Mouse (Mus musculus): ENCODE data around the gene Ppfia1. TPM values are rescaled to one million over a fixed set of nuclear protein-coding genes. Genes with fewer than 3 reads are reported as not detected.

Gene Ppfia1
- polyA plus RNA-seq, 1 experiment, result 77.6 TPM

DNA sequence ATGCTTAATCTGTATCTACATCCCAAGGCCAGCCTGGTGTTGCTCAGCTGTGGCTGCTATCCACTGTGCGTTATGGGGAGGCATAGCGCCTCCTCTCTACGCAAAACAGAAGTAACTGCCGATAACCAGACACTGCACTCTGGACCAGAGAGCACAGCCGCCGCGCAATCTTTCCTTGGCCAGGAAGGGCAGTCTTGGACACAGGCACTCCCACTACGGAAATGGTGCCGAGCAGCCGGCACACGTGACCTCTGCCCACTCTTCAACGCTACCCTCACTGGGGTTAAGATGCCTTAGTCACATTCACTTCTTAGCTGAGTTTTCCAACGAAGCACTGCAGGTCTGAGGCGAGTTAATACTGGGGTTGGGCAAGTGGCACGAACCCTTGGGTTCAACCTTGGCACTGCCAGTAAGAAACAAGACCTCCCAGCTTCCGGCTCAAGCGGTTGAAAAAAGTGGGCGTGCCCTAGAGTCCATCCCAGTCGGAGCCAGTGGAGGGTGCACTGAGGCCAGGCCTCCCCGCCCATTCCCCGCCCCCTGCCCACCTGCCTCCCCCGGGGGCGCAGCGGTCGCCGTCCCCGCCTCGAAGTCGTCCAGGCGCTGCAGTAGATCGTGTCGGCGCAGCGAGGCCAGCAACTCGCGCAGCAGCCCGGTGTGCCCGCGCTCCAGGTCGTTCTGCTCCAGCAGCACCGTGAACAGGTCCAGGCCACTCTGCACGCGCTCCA is 28.2 kb upstream of the Ppfia1 start:
- WGBS, result under 1% methylated on average over 43 of the region's 43 CpGs

GRCm38 (mm10) chr7:144577876-144578275 is 24.3 kb upstream of the Ppfia1 start:
- 56% methylated on average over 5 of the region's 5 CpGs for WGBS
- DNase-seq, result no peak
- no peak overlapping the region for H3K4me3 ChIP-seq (replicated peaks; ENCODE audit: insufficient read depth, low read depth, low read length)
- no peaks in the 10 kb centered on the region; the same call in 1 of the 2 replicates for H3K27me3 ChIP-seq (ENCODE audit: control insufficient read depth, insufficient read depth, low read length)
- no peak overlapping the region for H3K27ac ChIP-seq (ENCODE audit: insufficient read depth, low read length)
- TF ChIP-seq CTCF (IDR thresholded peaks at IDR 0.05; ENCODE audit: borderline replicate concordance, insufficient read depth, low read depth, low read length), result no peak
- TF ChIP-seq POLR2A (IDR thresholded peaks at IDR 0.05; ENCODE audit: borderline replicate concordance, insufficient read depth, low read length), result no peak
- no peaks in the 10 kb centered on the region for H3K4me1 ChIP-seq (ENCODE audit: control insufficient read depth, insufficient read depth, low read length)

More for the DNA sequence above, 28.2 kb upstream of the Ppfia1 start:
- Histone ChIP-seq H3K27me3 (ENCODE audit: control insufficient read depth, insufficient read depth, low read length) (no peaks in the 10 kb centered on the region), H3K27ac (ENCODE audit: insufficient read depth, low read length) (no peak overlapping the region), H3K4me1 (ENCODE audit: control insufficient read depth, insufficient read depth, low read length) (no peaks in the 10 kb centered on the region), H3K4me3 (replicated peaks; ENCODE audit: insufficient read depth, low read depth, low read length) (peak overlapping the region; percentile 87)
- DNase-seq, result peak; percentile 61 to 64
- peak; percentile 40; the same call in 1 of the 2 replicates for TF ChIP-seq CTCF (IDR thresholded peaks at IDR 0.05; ENCODE audit: borderline replicate concordance, insufficient read depth, low read depth, low read length)
- TF ChIP-seq POLR2A (IDR thresholded peaks at IDR 0.05; ENCODE audit: borderline replicate concordance, insufficient read depth, low read length), result no peak

- Histone ChIP-seq H3K4me3 (replicated peaks; ENCODE audit: insufficient read depth, low read depth, low read length) (no peak overlapping the region), H3K4me1 (ENCODE audit: control insufficient read depth, insufficient read depth, low read length) (no peaks in the 10 kb centered on the region), H3K27me3 (ENCODE audit: control insufficient read depth, insufficient read depth, low read length) (no peaks in the 10 kb centered on the region; the same call in 1 of the 2 replicates), H3K27ac (ENCODE audit: insufficient read depth, low read length) (no peak overlapping the region)
- no peak for DNase-seq
- no peak for TF ChIP-seq CTCF (IDR thresholded peaks at IDR 0.05; ENCODE audit: borderline replicate concordance, insufficient read depth, low read depth, low read length)
- TF ChIP-seq POLR2A (IDR thresholded peaks at IDR 0.05; ENCODE audit: borderline replicate concordance, insufficient read depth, low read length), result no peak
- WGBS, result 84% methylated on average over 5 of the region's 5 CpGs
These were observed 18.7 kb upstream of the Ppfia1 start for GRCm38 (mm10) chr7:144572234-144572633.

- Histone ChIP-seq H3K4me3 (replicated peaks; ENCODE audit: insufficient read depth, low read depth, low read length) (no peak overlapping the region), H3K4me1 (ENCODE audit: control insufficient read depth, insufficient read depth, low read length) (no peaks in the 10 kb centered on the region), H3K27ac (ENCODE audit: insufficient read depth, low read length) (no peak overlapping the region), H3K27me3 (ENCODE audit: control insufficient read depth, insufficient read depth, low read length) (no peaks in the 10 kb centered on the region; the same call in 1 of the 2 replicates)
- no peak for DNase-seq
- no peak for TF ChIP-seq CTCF (IDR thresholded peaks at IDR 0.05; ENCODE audit: borderline replicate concordance, insufficient read depth, low read depth, low read length)
- no peak for TF ChIP-seq POLR2A (IDR thresholded peaks at IDR 0.05; ENCODE audit: borderline replicate concordance, insufficient read depth, low read length)
These were observed 18.1 kb upstream of the Ppfia1 start for GRCm38 (mm10) chr7:144571598-144571997.

GRCm38 (mm10) chr7:144569428-144569827 is 15.9 kb upstream of the Ppfia1 start:
- WGBS, result 22% methylated on average over 7 of the region's 7 CpGs
- H3K27me3 ChIP-seq (ENCODE audit: control insufficient read depth, insufficient read depth, low read length), result no peaks in the 10 kb centered on the region; the same call in 1 of the 2 replicates
- no peak for TF ChIP-seq POLR2A (IDR thresholded peaks at IDR 0.05; ENCODE audit: borderline replicate concordance, insufficient read depth, low read length)
- no peak for TF ChIP-seq CTCF (IDR thresholded peaks at IDR 0.05; ENCODE audit: borderline replicate concordance, insufficient read depth, low read depth, low read length)
- H3K27ac ChIP-seq (ENCODE audit: insufficient read depth, low read length), result no peak overlapping the region
- H3K4me1 ChIP-seq (ENCODE audit: control insufficient read depth, insufficient read depth, low read length), result no peaks in the 10 kb centered on the region
- no peak overlapping the region for H3K4me3 ChIP-seq (replicated peaks; ENCODE audit: insufficient read depth, low read depth, low read length)
- no peak for DNase-seq

DNA sequence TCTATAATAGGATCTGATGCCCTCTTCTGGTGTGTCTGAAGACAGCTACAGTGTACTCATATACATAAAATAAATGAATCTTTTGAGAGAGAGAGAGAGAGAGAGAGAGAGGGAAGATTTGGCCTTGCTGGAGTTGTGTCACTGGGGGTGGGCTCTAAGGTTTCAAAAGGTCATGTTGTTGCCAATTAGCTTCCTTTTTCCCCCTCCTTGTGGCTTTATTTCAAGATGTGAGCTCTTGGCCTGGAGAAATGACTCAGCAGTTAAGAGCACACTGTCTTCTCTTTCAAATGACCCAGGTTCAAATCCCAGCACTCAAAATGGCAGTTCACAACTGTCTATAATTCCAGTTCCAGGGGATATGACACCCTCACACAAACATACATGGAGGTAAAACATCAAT is 14.6 kb upstream of the Ppfia1 start:
- no peaks in the 10 kb centered on the region; the same call in 1 of the 2 replicates for H3K27me3 ChIP-seq (ENCODE audit: control insufficient read depth, insufficient read depth, low read length)
- H3K4me1 ChIP-seq (ENCODE audit: control insufficient read depth, insufficient read depth, low read length), result peaks cover 8% of the 10 kb centered on the region
- no peak for DNase-seq
- no peak for TF ChIP-seq CTCF (IDR thresholded peaks at IDR 0.05; ENCODE audit: borderline replicate concordance, insufficient read depth, low read depth, low read length)
- no peak overlapping the region for H3K4me3 ChIP-seq (replicated peaks; ENCODE audit: insufficient read depth, low read depth, low read length)
- H3K27ac ChIP-seq (ENCODE audit: insufficient read depth, low read length), result no peak overlapping the region

DNA sequence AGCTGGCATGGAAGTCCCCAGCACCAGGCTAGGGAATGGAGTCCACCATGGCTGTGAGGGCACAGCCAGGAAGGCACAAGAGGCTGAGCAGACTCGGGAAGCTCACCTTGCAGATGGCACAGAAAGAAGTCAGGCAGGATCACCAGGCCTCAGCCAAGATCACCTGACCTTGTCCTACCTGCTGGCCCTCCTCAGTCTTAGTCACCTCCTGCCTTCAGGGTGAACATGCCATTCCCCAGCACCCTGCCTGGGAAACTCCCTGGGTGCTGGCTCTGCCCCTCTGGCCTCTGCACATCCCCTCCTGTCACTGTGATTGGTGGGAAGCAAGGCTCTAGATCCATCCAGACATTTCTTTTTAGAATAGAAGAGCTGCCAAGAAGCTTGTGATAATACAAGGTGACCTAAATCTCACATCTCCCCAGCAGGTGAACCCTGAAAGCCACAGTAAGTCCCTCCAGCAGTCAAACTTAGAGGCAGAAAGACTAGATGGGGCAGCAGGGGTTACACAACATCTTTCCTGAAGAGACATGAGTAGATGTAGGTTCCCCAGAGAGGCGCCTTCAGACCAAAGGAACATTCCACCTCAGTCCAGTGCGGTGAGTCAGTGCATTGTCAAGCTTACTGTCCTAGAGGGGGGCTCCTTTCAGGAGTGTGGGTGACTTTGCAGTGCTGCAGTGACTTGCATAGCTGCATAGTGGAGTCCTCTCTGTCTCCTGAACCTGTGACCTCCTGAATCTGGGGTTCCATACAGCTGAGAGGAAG is 13.6 kb upstream of the Ppfia1 start:
- Histone ChIP-seq H3K4me1 (ENCODE audit: control insufficient read depth, insufficient read depth, low read length) (peaks cover 8% of the 10 kb centered on the region), H3K27ac (ENCODE audit: insufficient read depth, low read length) (no peak overlapping the region), H3K4me3 (replicated peaks; ENCODE audit: insufficient read depth, low read depth, low read length) (no peak overlapping the region), H3K27me3 (ENCODE audit: control insufficient read depth, insufficient read depth, low read length) (no peaks in the 10 kb centered on the region)
- TF ChIP-seq POLR2A (IDR thresholded peaks at IDR 0.05; ENCODE audit: borderline replicate concordance, insufficient read depth, low read length) (no peak), CTCF (IDR thresholded peaks at IDR 0.05; ENCODE audit: borderline replicate concordance, insufficient read depth, low read depth, low read length) (no peak)
- 79% methylated on average over 3 of the region's 3 CpGs for WGBS
- DNase-seq, result no peak

Data from cerebellum, adult 2 months (tissue).